Mouse (Mus musculus) lung, embryonic 15.5 days (tissue): ENCODE measurements around the gene Slc26a3. TPM values are rescaled to one million over a fixed set of nuclear protein-coding genes. Genes with fewer than 3 reads are reported as not detected.

ENCODE experiments used
- ATAC-seq: fragments of 200-750 bp; cut with Nextera tagmentation; 2 replicates; pipeline ENCODE4 v1.8.0; 2017; ENCODE audit warnings: moderate number of reproducible peaks, borderline replicate concordance; ENCODE audit not compliant: low FRiP score, low TSS enrichment; ENCODE audit errors: extremely low read depth
- H3K27ac ChIP-seq: fragments of 300-500 bp; sonication (generic); 2 replicates; pipeline ENCODE4 v1.5.1; 2015; ENCODE audit warnings: moderate library complexity, mild to moderate bottlenecking, inconsistent platforms
- H3K27me3 ChIP-seq: fragments of 300-500 bp; sonication (generic); 2 replicates; pipeline ENCODE4 v1.6.1; 2015; ENCODE audit warnings: inconsistent platforms
- H3K36me3 ChIP-seq: fragments of 300-500 bp; sonication (generic); 2 replicates; pipeline ENCODE4 v1.6.1; 2015; ENCODE audit warnings: inconsistent platforms
- H3K4me1 ChIP-seq: fragments of 300-500 bp; sonication (generic); 2 replicates; pipeline ENCODE4 v1.6.1; 2015; ENCODE audit warnings: inconsistent platforms
- H3K4me2 ChIP-seq: fragments of 300-500 bp; sonication (generic); 2 replicates; pipeline ENCODE4 v1.6.1; 2015; ENCODE audit warnings: inconsistent platforms, mild to moderate bottlenecking, moderate library complexity
- H3K4me3 ChIP-seq: fragments of 300-500 bp; sonication (generic); 2 replicates; pipeline ENCODE4 v1.5.1; 2015; ENCODE audit warnings: mild to moderate bottlenecking, inconsistent platforms
- H3K9ac ChIP-seq: fragments of 300-500 bp; sonication (generic); 2 replicates; pipeline ENCODE4 v1.6.1; 2015; ENCODE audit warnings: inconsistent platforms
- H3K9me3 ChIP-seq: fragments of 300-500 bp; sonication (generic); 2 replicates; pipeline ENCODE4 v1.6.1; 2016; ENCODE audit warnings: inconsistent platforms
- WGBS: fragments of 180-500 bp; shearing (Covaris S2); methylation state at CpG from one replicate; pipeline ENCODE4 v1.1.7; 2015; 5-methylcytosine and 5-hydroxymethylcytosine counted together
- polyA plus RNA-seq: library from polyadenylated mRNA; unstranded; fragments of >200 nt; fragmentation: Nextera tagmentation; extraction: Ambion mirVana; gene quantifications from 2 replicates; pipeline ENCODE4 v1.2.1, GENCODE M21; 2015

Slc26a3 gene
- polyA plus RNA-seq, 1 experiment from 2014 or later: not detected

DNA sequence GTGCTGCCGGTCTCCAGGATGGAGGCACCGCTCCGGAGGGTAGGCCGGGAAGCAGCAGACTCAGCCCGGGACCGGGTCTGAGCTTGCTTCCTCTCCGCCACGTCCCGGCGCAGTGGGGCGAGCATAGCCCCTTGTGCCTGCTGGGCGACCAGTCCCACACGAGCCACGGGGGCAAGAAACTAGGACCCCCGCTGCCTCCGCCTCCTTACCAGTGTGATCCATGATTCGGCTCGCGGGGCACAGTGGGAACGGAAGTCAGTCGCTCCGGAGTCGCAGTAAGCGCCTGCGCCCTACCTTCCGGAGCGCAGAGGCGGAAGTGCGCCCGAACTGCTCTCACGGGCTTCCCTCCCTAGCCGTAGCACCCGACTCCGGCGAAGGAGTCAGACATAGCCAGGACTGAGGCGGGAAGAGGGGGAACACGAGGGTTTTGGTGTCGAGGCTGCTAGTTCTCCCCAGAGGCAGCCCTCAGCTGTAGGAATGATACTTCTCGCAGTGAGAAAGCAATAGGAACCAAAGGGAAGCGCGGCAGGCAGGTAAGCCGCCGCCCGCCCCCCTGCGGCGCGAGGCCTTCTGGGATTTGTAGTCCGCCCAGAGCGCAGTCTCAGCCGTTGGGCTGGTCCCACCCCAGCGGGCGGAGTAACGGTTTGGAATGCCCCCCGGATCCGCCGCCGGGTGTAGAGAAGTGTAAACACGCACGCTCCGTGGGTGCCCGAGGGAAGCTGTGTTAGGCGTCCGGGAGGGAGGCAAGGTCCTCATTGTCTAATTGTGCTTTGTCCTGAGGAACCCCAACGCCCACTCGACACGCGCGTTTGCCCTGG is 108.9 kb downstream of the Slc26a3 start, which contains the start of gene Cbll1:
Gene Cbll1, minus strand, starts transcription at position 303 of the 818 bp plus-strand sequence.
- H3K4me2 ChIP-seq: peak within 1 kb of the TSS; percentile 59
- under 1% methylated on average over 68 of the region's 68 CpGs for WGBS
- H3K36me3 ChIP-seq: peaks cover under 1% of the 10 kb centered on the region; the same call in 1 of the 2 replicates
- peak within 1 kb of the TSS; percentile 83 for H3K9ac ChIP-seq
- H3K4me1 ChIP-seq: peaks cover 12% of the 10 kb centered on the region
- H3K27ac ChIP-seq: peak within 1 kb of the TSS; percentile 86
- peak; percentile 99 for ATAC-seq
- H3K9me3 ChIP-seq: no peaks in the 10 kb centered on the region
- H3K27me3 ChIP-seq: no peaks in the 10 kb centered on the region
- peak within 1 kb of the TSS; percentile 84 for H3K4me3 ChIP-seq

- H3K27me3 ChIP-seq: no peaks in the 10 kb centered on the region
Measured at GRCm38 (mm10) chr12:31500196-31500595, 109.5 kb downstream of the Slc26a3 start.

GRCm38 (mm10) chr12:31501266-31501665 is 110.6 kb downstream of the Slc26a3 start:
- WGBS: 43% methylated on average over 4 of the region's 4 CpGs
- Histone ChIP-seq H3K27me3 (no peaks in the 10 kb centered on the region), H3K36me3 (no peaks in the 10 kb centered on the region), H3K4me2 (no peak overlapping the region), H3K4me3 (no peak overlapping the region), H3K27ac (no peak overlapping the region), H3K4me1 (peaks cover 12% of the 10 kb centered on the region), H3K9me3 (no peaks in the 10 kb centered on the region), H3K9ac (no peak overlapping the region)
- ATAC-seq: no peak

More at GRCm38 (mm10) chr12:31500196-31500595, 109.5 kb downstream of the Slc26a3 start:
- peak overlapping the region; percentile 83 for H3K9ac ChIP-seq
- H3K36me3 ChIP-seq: no peaks in the 10 kb centered on the region
- no peak for ATAC-seq
- H3K4me3 ChIP-seq: peak overlapping the region; percentile 84
- H3K4me2 ChIP-seq: peak overlapping the region; percentile 59
- WGBS: 4% methylated on average over 12 of the region's 12 CpGs
- H3K27ac ChIP-seq: peak overlapping the region; percentile 86
- H3K4me1 ChIP-seq: peaks cover 12% of the 10 kb centered on the region
- H3K9me3 ChIP-seq: no peaks in the 10 kb centered on the region

- no peaks in the 10 kb centered on the region for H3K36me3 ChIP-seq
- H3K27ac ChIP-seq: no peak overlapping the region
- no peaks in the 10 kb centered on the region for H3K9me3 ChIP-seq
- no peak overlapping the region for H3K9ac ChIP-seq
- no peak overlapping the region for H3K4me2 ChIP-seq
- H3K4me1 ChIP-seq: peaks cover 7% of the 10 kb centered on the region
- no peaks in the 10 kb centered on the region for H3K27me3 ChIP-seq
- no peak for ATAC-seq
- H3K4me3 ChIP-seq: no peak overlapping the region
Measured at GRCm38 (mm10) chr12:31503211-31503610, 112.5 kb downstream of the Slc26a3 start.

- no peaks in the 10 kb centered on the region for H3K9me3 ChIP-seq
- no peak overlapping the region for H3K9ac ChIP-seq
- no peaks in the 10 kb centered on the region for H3K36me3 ChIP-seq
- no peak overlapping the region for H3K27ac ChIP-seq
- 38% methylated on average over 6 of the region's 6 CpGs for WGBS
- no peaks in the 10 kb centered on the region for H3K4me1 ChIP-seq
- no peak overlapping the region for H3K4me3 ChIP-seq
- H3K4me2 ChIP-seq: no peak overlapping the region
- ATAC-seq: no peak
- no peaks in the 10 kb centered on the region for H3K27me3 ChIP-seq
Measured at GRCm38 (mm10) chr12:31507718-31508364, 117.2 kb downstream of the Slc26a3 start.

DNA sequence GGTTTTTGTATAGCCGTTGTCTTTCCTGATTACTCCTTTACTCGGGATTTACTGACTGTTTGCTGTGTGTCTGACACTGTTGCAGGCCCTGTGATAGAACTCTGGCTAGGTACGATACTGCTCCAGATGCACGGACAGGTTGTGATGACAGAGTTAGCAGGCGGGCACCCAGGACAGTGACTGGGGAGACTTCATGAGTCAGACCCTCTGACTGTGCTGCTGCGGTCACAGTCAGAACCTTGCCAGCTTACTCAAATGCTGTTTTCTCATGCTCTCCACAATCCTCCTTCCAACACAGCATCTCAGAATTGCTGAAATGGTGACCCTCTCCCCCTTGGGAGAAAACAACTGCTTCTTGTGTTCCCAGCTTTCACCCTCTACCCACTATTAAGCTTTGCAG is 117.8 kb downstream of the Slc26a3 start:
- H3K4me2 ChIP-seq: no peak overlapping the region
- WGBS: 77% methylated on average over 6 of the region's 6 CpGs
- no peaks in the 10 kb centered on the region for H3K4me1 ChIP-seq
- no peaks in the 10 kb centered on the region for H3K27me3 ChIP-seq
- H3K9me3 ChIP-seq: no peaks in the 10 kb centered on the region
- ATAC-seq: no peak
- no peak overlapping the region for H3K4me3 ChIP-seq
- H3K27ac ChIP-seq: no peak overlapping the region
- H3K36me3 ChIP-seq: no peaks in the 10 kb centered on the region
- H3K9ac ChIP-seq: no peak overlapping the region

- 52% methylated on average over 4 of the region's 5 CpGs for WGBS
- ATAC-seq: no peak
- no peaks in the 10 kb centered on the region for H3K9me3 ChIP-seq
- H3K9ac ChIP-seq: no peak overlapping the region
- no peaks in the 10 kb centered on the region for H3K27me3 ChIP-seq
- H3K4me3 ChIP-seq: no peak overlapping the region
- no peak overlapping the region for H3K4me2 ChIP-seq
- no peak overlapping the region for H3K27ac ChIP-seq
- H3K36me3 ChIP-seq: no peaks in the 10 kb centered on the region
- no peaks in the 10 kb centered on the region for H3K4me1 ChIP-seq
Measured at GRCm38 (mm10) chr12:31511218-31511617, 120.5 kb downstream of the Slc26a3 start.

GRCm38 (mm10) chr12:31512634-31513411 is 122.2 kb downstream of the Slc26a3 start:
- no peaks in the 10 kb centered on the region for H3K36me3 ChIP-seq
- no peak for ATAC-seq
- H3K4me2 ChIP-seq: no peak overlapping the region
- H3K4me1 ChIP-seq: no peaks in the 10 kb centered on the region
- no peaks in the 10 kb centered on the region for H3K9me3 ChIP-seq
- H3K27ac ChIP-seq: no peak overlapping the region
- H3K9ac ChIP-seq: no peak overlapping the region
- no peak overlapping the region for H3K4me3 ChIP-seq
- no peaks in the 10 kb centered on the region for H3K27me3 ChIP-seq
- 82% methylated on average over 14 of the region's 14 CpGs for WGBS

- Histone ChIP-seq H3K4me2 (no peak overlapping the region), H3K4me1 (no peaks in the 10 kb centered on the region), H3K4me3 (no peak overlapping the region), H3K9me3 (no peaks in the 10 kb centered on the region), H3K36me3 (no peaks in the 10 kb centered on the region), H3K27me3 (no peaks in the 10 kb centered on the region), H3K27ac (no peak overlapping the region), H3K9ac (no peak overlapping the region)
- ATAC-seq: no peak
- WGBS: 69% methylated on average over 6 of the region's 6 CpGs
Measured at GRCm38 (mm10) chr12:31513724-31514503, 123.2 kb downstream of the Slc26a3 start.

DNA sequence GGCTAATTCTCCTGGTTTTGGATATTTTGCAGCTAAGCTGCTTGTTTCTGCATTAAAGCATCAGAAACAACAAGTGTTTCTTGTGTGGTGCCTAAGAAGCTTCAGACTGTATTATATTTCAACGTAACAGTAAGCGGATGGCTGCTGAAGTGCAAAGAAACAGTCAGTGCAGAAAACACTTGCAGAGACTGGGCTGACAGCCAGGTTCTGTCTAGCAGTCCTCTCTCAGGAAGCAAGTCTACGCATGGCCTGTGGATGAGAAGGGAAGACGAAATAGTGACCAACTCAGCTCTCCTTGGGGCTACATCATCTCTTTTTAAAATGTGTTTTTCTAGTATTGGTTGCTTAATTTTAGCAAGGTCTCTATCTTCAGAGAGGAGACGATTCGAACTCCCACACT is 129.4 kb downstream of the Slc26a3 start:
- H3K36me3 ChIP-seq: no peaks in the 10 kb centered on the region
- H3K4me1 ChIP-seq: 0 out of 2 replicates have a peak, but pooled peaks cover 3% of the 10 kb centered on the region
- H3K4me3 ChIP-seq: no peak overlapping the region
- no peaks in the 10 kb centered on the region for H3K27me3 ChIP-seq
- H3K4me2 ChIP-seq: no peak overlapping the region
- H3K9ac ChIP-seq: no peak overlapping the region
- ATAC-seq: no peak
- H3K27ac ChIP-seq: no peak overlapping the region
- H3K9me3 ChIP-seq: no peaks in the 10 kb centered on the region
- WGBS: 47% methylated on average over 6 of the region's 6 CpGs

- 58% methylated on average over 3 of the region's 3 CpGs for WGBS
- Histone ChIP-seq H3K27me3 (no peaks in the 10 kb centered on the region), H3K9ac (no peak overlapping the region), H3K27ac (no peak overlapping the region), H3K36me3 (no peaks in the 10 kb centered on the region), H3K4me1 (0 out of 2 replicates have a peak, but pooled peaks cover 3% of the 10 kb centered on the region), H3K9me3 (no peaks in the 10 kb centered on the region), H3K4me3 (no peak overlapping the region), H3K4me2 (no peak overlapping the region)
- ATAC-seq: no peak
Measured at GRCm38 (mm10) chr12:31521371-31521770, 130.7 kb downstream of the Slc26a3 start.
